Mouse (Mus musculus): ENCODE results near the gene Fermt3. TPM values are rescaled to one million over a fixed set of nuclear protein-coding genes. Genes with fewer than 3 reads are reported as not detected.
A peak's percentile ranks its signal among the peaks of the same experiment; 100 is the strongest.
"Not testable (repeated sequence)": the region's sequence is repeated elsewhere in the genome, so short reads cannot be mapped to it uniquely, and the experiment has no call there.

The Fermt3 gene
- total and polyA plus RNA-seq, 2 experiments from 2014 or later: 5.1 to 11.1 TPM

- H3K4me1 ChIP-seq (ENCODE audit: control insufficient read depth, insufficient read depth): peaks cover 26% of the 10 kb centered on the region
- peak overlapping the region; percentile 79 for H3K27ac ChIP-seq (ENCODE audit: low read depth)
- H3K9me3 ChIP-seq (replicated peaks; ENCODE audit: control insufficient read depth, low read length): no peaks in the 10 kb centered on the region
- no peaks in the 10 kb centered on the region for H3K27me3 ChIP-seq (ENCODE audit: control insufficient read depth, insufficient read depth, low read length)
- TF ChIP-seq CTCF (IDR thresholded peaks at IDR 0.05; ENCODE audit: low read depth) (no peak), EP300 (IDR thresholded peaks at IDR 0.05; ENCODE audit: low read depth) (no peak)
- peak overlapping the region; percentile 50; the same call in 1 of the 2 replicates for H3K9ac ChIP-seq (replicated peaks; ENCODE audit: low read depth, low read length)
- H3K4me2 ChIP-seq (ENCODE audit: low read depth, low read length): peak overlapping the region; percentile 96
- WGBS: 60% methylated on average over 14 of the region's 14 CpGs
- H3K36me3 ChIP-seq (replicated peaks; ENCODE audit: control insufficient read depth, insufficient read depth, low read length): peaks cover 3% of the 10 kb centered on the region; the same call in 1 of the 2 replicates
- DNase-seq (ENCODE audit: low spot score) (no peak), ATAC-seq (ENCODE audit: insufficient read depth, low read depth) (no peak)
- peak overlapping the region; percentile 59 for H3K4me3 ChIP-seq (ENCODE audit: low read depth, low read length)
Observed at GRCm38 (mm10) chr19:6993011-6993770, 26.1 kb downstream of the Fermt3 start.

GRCm38 (mm10) chr19:6992011-6992858 is 27.0 kb downstream of the Fermt3 start, which contains the start of gene Dnajc4:
TSS of gene Dnajc4 (minus strand) at chr19:6992572.
- WGBS: 2% methylated on average over 37 of the region's 37 CpGs
- TF ChIP-seq CTCF (IDR thresholded peaks at IDR 0.05; ENCODE audit: low read depth) (no peak), EP300 (IDR thresholded peaks at IDR 0.05; ENCODE audit: low read depth) (peak; percentile 54; the same call in 1 of the 2 replicates)
- peak within 1 kb of the TSS; percentile 79 for H3K27ac ChIP-seq (ENCODE audit: low read depth)
- no peaks in the 10 kb centered on the region for H3K9me3 ChIP-seq (replicated peaks; ENCODE audit: control insufficient read depth, low read length)
- H3K27me3 ChIP-seq (ENCODE audit: control insufficient read depth, insufficient read depth, low read length): no peaks in the 10 kb centered on the region
- H3K4me2 ChIP-seq (ENCODE audit: low read depth, low read length): peak within 1 kb of the TSS; percentile 96
- H3K9ac ChIP-seq (replicated peaks; ENCODE audit: low read depth, low read length): peak within 1 kb of the TSS; percentile 60
- H3K4me1 ChIP-seq (ENCODE audit: control insufficient read depth, insufficient read depth): peaks cover 26% of the 10 kb centered on the region
- no peaks in the 10 kb centered on the region for H3K36me3 ChIP-seq (replicated peaks; ENCODE audit: control insufficient read depth, insufficient read depth, low read length)
- DNase-seq (ENCODE audit: low spot score) (peak; percentile 98), ATAC-seq (ENCODE audit: insufficient read depth, low read depth) (peak; percentile 94)
- peak within 1 kb of the TSS; percentile 59 for H3K4me3 ChIP-seq (ENCODE audit: low read depth, low read length)

- H3K4me3 ChIP-seq (ENCODE audit: low read depth, low read length); H3K27me3 ChIP-seq (ENCODE audit: control insufficient read depth, insufficient read depth, low read length); H3K9ac ChIP-seq (replicated peaks; ENCODE audit: low read depth, low read length); DNase-seq (ENCODE audit: low spot score); H3K4me2 ChIP-seq (ENCODE audit: low read depth, low read length); H3K36me3 ChIP-seq (replicated peaks; ENCODE audit: control insufficient read depth, insufficient read depth, low read length); ATAC-seq (ENCODE audit: insufficient read depth, low read depth); H3K27ac ChIP-seq (ENCODE audit: low read depth); H3K9me3 ChIP-seq (replicated peaks; ENCODE audit: control insufficient read depth, low read length): not testable (repeated sequence)
- 90% methylated on average over 6 of the region's 6 CpGs for WGBS
- H3K4me1 ChIP-seq (ENCODE audit: control insufficient read depth, insufficient read depth): peaks cover 26% of the 10 kb centered on the region
Observed at GRCm38 (mm10) chr19:6991166-6991565, 28.1 kb downstream of the Fermt3 start.

- 86% methylated on average over 6 of the region's 6 CpGs for WGBS
- Histone ChIP-seq H3K4me2 (ENCODE audit: low read depth, low read length) (no peak overlapping the region), H3K9me3 (replicated peaks; ENCODE audit: control insufficient read depth, low read length) (no peaks in the 10 kb centered on the region), H3K27me3 (ENCODE audit: control insufficient read depth, insufficient read depth, low read length) (no peaks in the 10 kb centered on the region), H3K27ac (ENCODE audit: low read depth) (no peak overlapping the region), H3K4me1 (ENCODE audit: control insufficient read depth, insufficient read depth) (peaks cover 30% of the 10 kb centered on the region), H3K9ac (replicated peaks; ENCODE audit: low read depth, low read length) (no peak overlapping the region), H3K4me3 (ENCODE audit: low read depth, low read length) (no peak overlapping the region), H3K36me3 (replicated peaks; ENCODE audit: control insufficient read depth, insufficient read depth, low read length) (no peaks in the 10 kb centered on the region; the same call in 1 of the 2 replicates)
- no peak for ATAC-seq (ENCODE audit: insufficient read depth, low read depth)
- DNase-seq (ENCODE audit: low spot score): no peak
- no peak for TF ChIP-seq CTCF (IDR thresholded peaks at IDR 0.05; ENCODE audit: low read depth)
- no peak for TF ChIP-seq EP300 (IDR thresholded peaks at IDR 0.05; ENCODE audit: low read depth)
Observed at GRCm38 (mm10) chr19:6990712-6991111, 28.6 kb downstream of the Fermt3 start.

- ATAC-seq (ENCODE audit: insufficient read depth, low read depth) (no peak), DNase-seq (ENCODE audit: low spot score) (no peak)
- no peak overlapping the region for H3K27ac ChIP-seq (ENCODE audit: low read depth)
- TF ChIP-seq CTCF (IDR thresholded peaks at IDR 0.05; ENCODE audit: low read depth) (no peak), EP300 (IDR thresholded peaks at IDR 0.05; ENCODE audit: low read depth) (no peak)
- H3K4me2 ChIP-seq (ENCODE audit: low read depth, low read length): no peak overlapping the region
- H3K9ac ChIP-seq (replicated peaks; ENCODE audit: low read depth, low read length): no peak overlapping the region
- no peaks in the 10 kb centered on the region for H3K9me3 ChIP-seq (replicated peaks; ENCODE audit: control insufficient read depth, low read length)
- peaks cover 16% of the 10 kb centered on the region for H3K4me1 ChIP-seq (ENCODE audit: control insufficient read depth, insufficient read depth)
- no peak overlapping the region for H3K4me3 ChIP-seq (ENCODE audit: low read depth, low read length)
- WGBS: 89% methylated on average over 8 of the region's 8 CpGs
- no peaks in the 10 kb centered on the region for H3K27me3 ChIP-seq (ENCODE audit: control insufficient read depth, insufficient read depth, low read length)
- H3K36me3 ChIP-seq (replicated peaks; ENCODE audit: control insufficient read depth, insufficient read depth, low read length): peaks cover 11% of the 10 kb centered on the region
Observed at GRCm38 (mm10) chr19:6989251-6989650, 30.0 kb downstream of the Fermt3 start.

All from heart, postnatal 0 days (tissue).